Mouse (Mus musculus): ENCODE measurements at regions not wholly inside any gene's neighbourhood (a gene's known extent, or its start where the extent isn't known, plus 50 kb on each side); places are given as distances from the start of the nearest gene placed in this dataset.
"Not testable (repeated sequence)": the region's sequence is repeated elsewhere in the genome, so short reads cannot be mapped to it uniquely, and the experiment has no call there.

DNA sequence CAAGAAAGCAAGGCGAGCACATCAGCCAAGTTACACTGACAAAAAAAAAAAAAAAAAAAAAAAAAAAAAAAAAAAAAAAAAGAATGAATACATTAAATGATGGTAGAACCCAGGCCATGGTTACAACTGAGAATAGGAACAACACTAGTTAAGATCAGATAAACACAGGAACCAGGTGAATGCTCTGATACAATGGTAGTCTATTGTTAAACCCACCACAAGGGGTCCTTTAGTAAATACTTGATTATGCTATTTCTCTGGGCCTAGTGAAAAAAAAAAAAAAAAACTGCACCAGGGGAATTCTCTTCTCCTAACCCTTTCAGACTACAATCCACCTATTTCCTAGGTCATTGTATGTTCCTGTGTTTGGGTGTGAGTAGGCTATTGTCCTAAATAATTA, 2289.7 kb downstream of the Cntnap5b start:
- peak; percentile 12 for DNase-seq (ENCODE audit: low read depth, low spot score)

DNA sequence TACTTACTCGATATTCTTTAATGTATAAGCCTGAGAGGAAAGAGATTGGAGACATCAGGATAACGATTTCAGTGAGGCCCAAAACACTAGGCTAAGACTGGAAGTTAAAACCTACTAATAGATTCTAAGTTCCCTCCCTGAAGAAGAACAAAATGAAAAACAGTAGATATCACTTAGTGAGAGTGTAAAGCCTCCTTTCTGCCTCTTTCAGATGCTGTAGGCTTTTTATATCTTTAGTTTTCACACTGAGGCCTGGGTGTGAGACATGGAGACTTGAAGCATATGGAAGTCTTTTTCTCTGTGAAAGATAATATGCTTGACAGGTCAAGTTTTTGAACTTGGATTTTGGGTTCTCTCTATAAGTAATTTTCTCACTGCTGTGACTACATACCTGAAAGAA, 2333.1 kb downstream of the Cntnap5b start:
- no peak for DNase-seq (ENCODE audit: low read depth, low spot score)

DNA sequence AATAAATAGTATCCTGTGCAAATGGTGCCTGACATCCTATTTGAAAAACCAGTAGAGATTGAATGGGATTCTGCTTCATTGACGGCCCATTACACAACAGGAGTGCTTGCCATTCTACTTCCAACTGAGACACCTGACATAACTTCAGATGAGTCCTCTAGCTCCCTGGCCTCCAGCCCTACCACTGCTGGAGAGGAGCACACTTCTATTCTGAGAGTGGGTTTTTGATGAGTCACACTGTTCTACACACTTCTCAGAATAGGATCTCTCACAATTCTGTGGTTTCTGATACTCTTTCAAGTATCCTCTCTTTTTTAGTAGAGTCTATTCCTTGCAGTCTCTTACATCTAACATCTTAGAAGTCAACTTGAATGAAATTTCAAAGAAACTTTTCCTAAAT, 2366.5 kb downstream of the Cntnap5b start:
- no peak for DNase-seq (ENCODE audit: low read depth, low spot score)

DNA sequence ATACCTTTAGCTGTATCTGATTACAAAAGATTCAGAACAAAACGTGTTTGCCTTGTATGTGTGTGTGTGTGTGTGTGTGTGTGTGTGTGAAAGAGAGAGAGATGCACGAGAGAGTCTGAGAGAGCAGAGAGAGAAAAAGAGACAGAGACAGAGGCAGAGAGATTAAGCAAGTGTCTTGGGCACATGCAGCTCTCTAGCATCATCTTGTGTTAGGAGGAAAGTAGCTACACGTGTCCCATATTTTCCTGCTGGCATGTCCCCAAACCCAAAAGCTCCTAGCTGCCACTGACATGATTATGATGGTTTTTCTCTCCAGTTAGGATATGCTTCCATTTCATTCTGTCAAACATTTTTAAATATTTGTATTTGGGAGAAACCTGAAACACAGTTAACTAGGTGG, 2373.8 kb downstream of the Cntnap5b start:
- peak; percentile 14 for DNase-seq (ENCODE audit: low read depth, low spot score)

DNA sequence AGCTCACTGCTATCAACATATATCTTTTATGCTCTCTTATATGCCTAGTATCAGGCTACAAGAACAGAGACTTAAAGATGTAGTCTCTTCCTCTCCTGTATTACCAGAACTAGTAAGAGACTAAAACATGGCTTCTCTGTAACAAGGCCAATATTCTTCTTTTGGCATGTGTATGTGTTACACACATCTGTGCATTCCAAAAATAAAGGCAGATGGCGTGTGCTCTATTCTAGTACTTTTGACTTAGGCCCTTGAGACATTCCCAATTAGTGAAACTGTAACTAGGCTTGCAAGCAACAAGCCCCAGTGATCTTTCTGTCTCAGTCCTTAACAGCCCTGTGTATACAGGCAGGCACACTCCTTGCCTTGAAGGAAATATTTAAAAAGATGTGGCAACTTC, 2394.1 kb downstream of the Cntnap5b start:
- DNase-seq (ENCODE audit: low read depth, low spot score), result no peak

DNA sequence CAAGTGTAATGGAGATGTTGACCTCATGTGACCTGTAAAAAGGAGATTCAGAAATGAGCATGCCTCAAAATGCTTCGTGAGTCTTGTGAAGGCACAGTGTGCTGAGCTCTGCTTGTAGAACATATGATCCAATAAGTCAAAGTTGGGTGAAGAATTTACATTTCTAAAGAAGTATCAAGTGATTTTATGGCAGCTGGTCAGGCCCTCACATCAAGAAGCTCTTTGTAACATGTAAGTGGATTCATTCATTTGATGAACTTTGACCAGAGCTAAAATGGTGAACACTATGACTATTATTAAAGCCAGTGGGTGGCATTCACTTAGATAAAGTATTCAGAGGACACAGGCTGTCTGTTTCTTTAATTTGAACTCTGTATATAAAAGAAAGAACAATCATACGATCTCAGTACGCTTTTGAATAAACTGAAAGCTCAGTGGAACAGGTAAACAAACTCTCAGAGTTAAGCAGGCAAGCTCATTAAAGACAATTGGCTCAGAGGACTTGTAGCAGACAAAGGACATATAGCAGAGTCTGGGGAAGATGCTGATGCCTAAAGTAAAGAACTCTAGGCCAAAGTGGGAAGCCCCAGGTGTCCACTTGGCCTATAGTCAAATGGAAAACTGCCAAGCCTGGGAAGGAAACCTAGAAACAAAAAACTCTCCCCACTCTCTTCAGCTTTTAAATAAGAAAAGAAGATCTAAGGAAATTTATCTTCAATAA, 2398.2 kb downstream of the Cntnap5b start:
- no peak for DNase-seq (ENCODE audit: low read depth, low spot score)

DNA sequence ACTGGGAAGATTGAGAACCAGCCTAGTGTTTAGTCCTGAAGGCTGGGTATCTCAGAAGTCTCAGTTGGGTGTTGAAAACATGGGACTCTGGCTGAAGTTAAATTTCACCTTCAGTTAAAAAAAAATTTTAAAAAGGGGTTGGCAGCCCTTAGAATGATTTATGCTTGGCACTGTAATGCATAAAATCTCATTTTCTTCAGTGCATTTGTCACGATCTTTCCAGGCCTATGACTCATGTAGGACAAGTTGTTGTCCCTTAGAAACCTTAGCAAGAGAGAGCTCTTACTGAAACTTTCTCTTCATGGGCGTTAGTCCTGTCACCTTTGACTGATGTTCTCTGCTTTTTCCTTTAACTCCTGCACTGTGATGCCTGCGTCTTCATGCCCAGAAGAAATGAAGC, 2413.4 kb downstream of the Cntnap5b start:
- DNase-seq (ENCODE audit: low read depth, low spot score), result no peak

DNA sequence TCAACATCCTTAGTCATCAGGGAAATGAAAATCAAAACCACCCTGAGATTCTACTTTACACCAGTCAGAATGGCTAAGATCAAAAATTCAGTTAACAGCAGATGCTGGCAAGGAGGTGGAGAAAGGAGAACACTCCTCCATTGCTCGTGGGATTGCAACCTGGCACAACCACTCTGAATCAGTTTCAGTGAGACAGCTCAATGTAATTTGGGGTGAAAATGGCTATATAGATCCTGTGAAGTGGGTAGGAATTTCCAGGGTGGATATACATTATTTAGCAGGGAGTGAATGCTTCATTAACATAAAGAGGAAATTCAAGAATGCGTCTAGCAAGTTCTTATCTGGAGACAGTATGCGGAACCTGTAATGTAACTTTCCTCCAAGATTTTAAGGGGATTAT, 2462.9 kb downstream of the Cntnap5b start:
- no peak for DNase-seq (ENCODE audit: low read depth, low spot score)

DNA sequence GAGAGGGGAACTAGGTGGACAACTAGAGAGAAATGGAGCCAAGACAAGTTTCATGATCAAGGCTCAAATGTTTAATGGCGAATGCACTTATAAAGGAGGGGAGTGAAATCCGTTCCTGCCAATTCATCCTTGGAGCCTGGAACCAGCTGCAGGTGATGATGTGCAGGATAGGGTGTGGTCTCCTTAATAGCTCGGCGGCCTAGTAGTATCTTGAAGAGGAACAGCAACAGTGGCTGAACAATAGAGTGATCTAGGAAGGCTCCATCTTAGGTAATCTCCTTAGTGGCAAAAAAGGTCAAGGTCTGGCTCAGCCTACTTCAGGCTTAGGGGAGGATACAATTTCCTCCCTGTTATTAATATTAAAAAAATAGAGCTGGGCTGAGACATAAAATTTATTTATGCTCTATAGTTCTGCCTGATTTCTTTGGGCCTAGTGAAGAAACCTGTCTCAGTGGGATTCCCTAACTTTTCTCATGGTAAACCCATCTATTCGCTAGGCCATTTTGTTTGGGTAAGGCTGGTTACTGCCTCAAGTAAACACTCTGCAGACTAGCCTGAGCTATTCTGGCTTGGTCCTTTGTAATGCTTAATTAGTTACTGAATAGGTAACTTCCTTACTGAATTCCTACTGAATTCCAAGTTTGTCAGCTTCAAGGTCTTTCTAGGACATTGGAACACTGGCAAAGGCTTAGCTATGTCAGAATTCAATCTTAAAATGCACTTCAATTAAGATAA, 2490.7 kb downstream of the Cntnap5b start:
- peak; percentile 71 for DNase-seq (ENCODE audit: low read depth, low spot score)

DNA sequence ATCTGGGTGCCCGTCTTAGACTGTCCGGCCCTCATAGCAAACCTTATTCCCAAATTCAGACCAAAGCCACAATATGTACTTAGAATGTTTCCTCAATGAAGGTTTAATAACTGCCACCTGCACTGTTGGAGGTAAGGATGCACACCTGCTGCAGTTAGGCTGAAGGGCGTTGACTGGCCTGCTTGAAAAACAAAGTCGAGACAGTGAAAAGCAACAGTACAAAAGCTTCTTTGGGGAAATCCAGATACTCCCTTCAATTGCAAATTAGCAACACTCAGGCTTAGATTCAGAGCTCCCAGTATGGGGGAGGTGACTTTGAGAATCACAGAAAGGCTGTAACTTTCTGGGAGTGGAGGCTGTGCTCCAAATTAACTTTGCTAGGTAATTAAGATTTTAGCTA, 2491.9 kb downstream of the Cntnap5b start:
- peak; percentile 91 for DNase-seq (ENCODE audit: low read depth, low spot score)

DNA sequence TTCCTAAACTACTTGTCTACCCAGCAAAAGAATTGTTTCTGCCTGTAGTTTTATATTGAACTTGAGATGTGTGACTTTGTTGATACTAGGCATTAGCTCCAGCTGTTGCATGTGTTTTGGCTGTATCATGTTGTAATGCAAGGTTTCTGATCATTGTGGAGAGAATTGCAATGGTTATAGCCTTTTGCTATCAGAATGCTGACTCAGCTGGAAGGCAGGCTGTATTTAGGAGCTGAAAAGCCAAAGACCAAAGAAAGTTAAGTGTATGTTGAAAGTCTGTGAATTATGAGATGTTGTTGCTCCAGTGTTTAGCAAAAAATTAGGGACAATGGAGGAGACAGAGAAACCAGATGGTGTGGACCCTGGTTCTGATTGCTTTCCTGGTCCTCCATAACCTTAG, 2493.9 kb upstream of the Cdh20 start:
- no peak for DNase-seq (ENCODE audit: low read depth, low spot score)

DNA sequence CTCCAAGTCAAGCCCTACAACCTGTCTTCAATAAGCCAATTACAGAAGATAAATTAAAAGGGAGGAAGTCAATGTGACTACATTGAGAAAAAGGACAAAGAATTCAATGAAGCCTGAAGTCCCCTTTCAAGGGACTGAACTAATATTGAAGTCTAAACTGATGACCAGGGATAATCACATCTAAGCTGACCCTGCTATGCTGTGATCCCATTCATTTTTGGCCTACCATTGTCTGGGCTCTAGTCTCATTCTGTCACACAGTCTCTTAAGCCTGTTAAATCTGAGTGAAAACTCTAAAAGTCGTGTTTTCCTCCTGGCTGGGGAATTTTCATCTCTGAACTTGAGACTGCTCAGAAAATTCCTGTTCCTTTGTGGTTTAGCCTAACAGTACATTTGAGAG, 2480.0 kb upstream of the Cdh20 start:
- DNase-seq (ENCODE audit: low read depth, low spot score), result no peak

DNA sequence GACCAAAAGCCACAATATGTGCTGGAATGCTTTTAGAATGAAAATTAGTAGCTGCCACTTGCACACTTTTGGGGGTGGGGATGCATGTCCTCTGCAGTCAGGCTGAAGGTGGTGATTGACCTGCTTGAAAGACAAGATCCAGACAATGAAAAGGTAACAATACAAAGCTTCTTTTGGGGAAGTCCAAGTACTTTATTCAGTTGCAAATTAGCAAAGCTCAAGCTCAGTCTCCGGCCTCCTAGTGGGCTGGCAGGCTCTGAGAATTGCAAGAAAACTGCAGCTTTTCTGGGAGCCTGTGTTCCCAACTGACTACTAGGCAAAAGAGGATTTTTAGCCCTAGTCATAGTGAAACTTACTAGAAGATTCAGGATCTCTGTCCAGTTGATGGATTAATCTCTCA, 2464.8 kb upstream of the Cdh20 start:
- peak; percentile 70 for DNase-seq (ENCODE audit: low read depth, low spot score)

DNA sequence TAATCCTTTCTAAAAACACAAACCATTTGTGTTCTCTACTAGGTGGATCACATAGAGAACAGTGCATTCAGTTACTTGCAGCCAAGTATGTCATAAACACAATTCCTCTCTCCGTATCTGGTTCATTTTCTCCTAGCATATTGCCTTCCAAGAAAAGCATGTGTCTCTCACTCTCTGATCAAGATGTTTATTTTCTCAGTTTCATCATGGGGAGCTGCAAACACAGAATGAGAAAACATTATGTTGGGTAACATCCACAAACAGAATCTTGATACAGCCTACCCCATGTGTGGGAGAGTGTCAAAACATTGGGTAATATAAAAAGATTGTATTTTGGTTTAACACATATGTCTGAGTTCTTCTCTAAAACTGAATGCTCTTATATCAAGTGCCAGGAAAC, 2415.2 kb upstream of the Cdh20 start:
- no peak for DNase-seq (ENCODE audit: low read depth, low spot score)

DNA sequence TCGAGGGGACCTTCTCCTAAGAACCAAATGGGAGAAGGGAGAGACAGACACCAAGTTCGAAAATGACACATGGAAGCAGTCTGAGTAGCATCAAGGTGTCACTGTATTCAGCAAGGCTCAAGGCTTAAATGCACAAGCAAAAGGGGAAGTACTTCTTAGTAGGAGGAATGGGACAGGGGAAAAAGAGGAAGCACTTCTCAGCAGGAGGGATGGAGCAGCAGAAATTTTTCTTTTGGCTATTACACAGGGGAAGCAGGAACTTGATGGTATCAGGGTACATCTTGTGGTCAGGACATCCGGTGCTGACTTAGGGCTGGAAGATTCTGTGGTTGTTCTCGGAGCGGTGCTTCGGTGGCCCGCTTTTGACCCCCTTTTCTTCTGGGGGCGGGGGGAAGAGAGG, 2410.4 kb upstream of the Cdh20 start:
- DNase-seq (ENCODE audit: low read depth, low spot score), result not testable (repeated sequence)

DNA sequence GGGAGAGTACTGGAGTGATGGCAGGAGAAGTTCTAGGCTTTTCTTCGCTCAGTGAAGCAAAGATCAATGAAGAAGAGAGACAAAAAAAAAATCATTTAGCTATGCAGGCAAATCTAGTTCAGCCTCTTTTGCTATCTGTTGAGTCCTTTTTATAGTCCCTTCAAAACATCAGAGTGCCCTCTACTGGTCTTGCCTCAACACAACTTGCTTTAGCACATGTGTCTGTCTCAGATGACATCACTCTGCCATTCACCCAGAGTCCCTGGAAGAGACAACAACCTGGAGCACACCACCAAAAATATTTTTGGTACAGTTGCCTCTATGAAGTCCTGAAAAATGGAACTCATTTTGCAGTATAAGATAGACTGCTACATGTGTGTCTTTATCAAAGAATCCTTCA, 2389.7 kb upstream of the Cdh20 start:
- DNase-seq (ENCODE audit: low read depth, low spot score), result peak; percentile 85
